Mouse (Mus musculus): Measurements from ENCODE around the gene Slc24a4. TPM values are rescaled to one million over a fixed set of nuclear protein-coding genes. Genes with fewer than 3 reads are reported as not detected.

Gene Slc24a4
- polyA plus RNA-seq, 1 experiment from 2014 or later = 0.88 TPM

DNA sequence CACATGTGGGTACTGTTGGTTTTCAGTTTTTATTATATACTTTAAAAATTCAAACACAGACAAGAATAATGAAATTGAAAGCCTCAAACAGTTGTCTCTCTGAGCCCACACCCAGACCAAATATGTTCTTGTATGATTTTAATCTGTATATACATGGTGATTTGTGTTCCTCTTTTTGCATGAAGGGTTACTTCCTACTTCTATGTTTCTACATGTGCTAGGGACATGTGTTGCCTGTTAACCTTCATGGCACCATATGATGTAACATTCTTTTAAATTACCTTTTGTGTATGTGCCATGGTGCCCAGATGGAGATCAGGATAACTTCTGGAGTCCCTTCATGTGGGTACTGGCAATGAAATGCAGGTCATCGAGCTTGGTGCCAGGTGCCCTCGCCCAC lies 162.1 kb downstream of the Slc24a4 start:
- H3K4me3 ChIP-seq = no peak overlapping the region
- no peaks in the 10 kb centered on the region for H3K9me3 ChIP-seq
- no peaks in the 10 kb centered on the region for H3K36me3 ChIP-seq
- H3K27ac ChIP-seq (replicated peaks) = no peak overlapping the region
- no peaks in the 10 kb centered on the region for H3K4me1 ChIP-seq
- 92% methylated on average over 2 of the region's 2 CpGs for WGBS
- no peak for ATAC-seq (ENCODE audit: low FRiP score, low read depth)
- 0 out of 2 replicates have a peak, but pooled peaks cover under 1% of the 10 kb centered on the region for H3K27me3 ChIP-seq
- H3K4me2 ChIP-seq (replicated peaks) = no peak overlapping the region
- no peak overlapping the region for H3K9ac ChIP-seq (replicated peaks)

DNA sequence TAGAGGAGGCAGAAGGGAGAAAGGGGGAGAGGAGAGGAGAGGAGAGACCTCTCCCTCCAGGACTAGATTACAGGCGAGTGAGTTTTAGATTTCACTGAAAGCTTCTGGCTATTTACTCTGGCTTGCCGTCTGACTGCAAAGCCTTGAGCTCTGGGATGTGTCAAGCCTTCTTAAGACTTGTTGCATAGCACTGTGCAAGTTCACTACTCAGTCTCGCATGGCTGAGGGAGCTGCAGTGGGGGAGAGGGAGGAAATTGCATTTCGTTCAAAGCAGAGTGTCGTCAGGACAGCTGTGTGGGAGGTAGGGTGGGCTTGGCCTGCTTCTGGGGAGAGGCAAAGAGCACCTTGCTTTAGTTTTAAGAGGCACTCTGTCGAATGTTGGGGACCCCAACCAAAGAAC lies 163.2 kb downstream of the Slc24a4 start:
- 54% methylated on average over 6 of the region's 6 CpGs for WGBS
- Histone ChIP-seq H3K9ac (replicated peaks) (no peak overlapping the region), H3K27ac (replicated peaks) (no peak overlapping the region), H3K36me3 (no peaks in the 10 kb centered on the region), H3K4me3 (no peak overlapping the region), H3K4me2 (replicated peaks) (no peak overlapping the region), H3K4me1 (no peaks in the 10 kb centered on the region), H3K27me3 (no peaks in the 10 kb centered on the region), H3K9me3 (no peaks in the 10 kb centered on the region)
- no peak for ATAC-seq (ENCODE audit: low FRiP score, low read depth)

GRCm38 (mm10) chr12:102292501-102293215 lies 164.1 kb downstream of the Slc24a4 start:
- H3K4me2 ChIP-seq (replicated peaks) = no peak overlapping the region
- no peaks in the 10 kb centered on the region for H3K36me3 ChIP-seq
- H3K27ac ChIP-seq (replicated peaks) = no peak overlapping the region
- no peak overlapping the region for H3K4me3 ChIP-seq
- no peak for ATAC-seq (ENCODE audit: low FRiP score, low read depth)
- H3K27me3 ChIP-seq = no peaks in the 10 kb centered on the region
- no peaks in the 10 kb centered on the region for H3K4me1 ChIP-seq
- WGBS = 88% methylated on average over 7 of the region's 7 CpGs
- no peak overlapping the region for H3K9ac ChIP-seq (replicated peaks)
- H3K9me3 ChIP-seq = no peaks in the 10 kb centered on the region

GRCm38 (mm10) chr12:102294634-102295033 lies 166.1 kb downstream of the Slc24a4 start:
- 76% methylated on average over 5 of the region's 5 CpGs for WGBS

DNA sequence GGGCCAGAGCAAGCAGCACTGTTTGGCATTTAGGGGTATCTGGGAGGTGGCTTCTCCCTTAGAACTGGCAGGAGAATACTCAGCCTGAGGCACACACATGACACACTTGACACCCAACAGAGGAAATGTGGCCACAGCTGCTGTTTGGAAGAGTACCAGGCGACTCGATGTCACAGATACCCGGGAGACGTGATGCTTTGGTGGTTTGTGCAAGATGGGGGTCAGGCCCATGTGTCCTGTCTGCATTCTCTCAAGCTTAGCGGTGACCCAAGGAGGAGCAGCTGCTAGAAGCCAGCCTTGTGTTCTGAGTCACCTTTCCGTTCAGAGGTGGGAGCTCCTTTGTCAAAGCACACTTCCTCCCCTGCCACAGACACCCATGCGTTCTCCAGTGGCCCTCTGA lies 166.7 kb downstream of the Slc24a4 start:
- Histone ChIP-seq H3K27ac (replicated peaks) (no peak overlapping the region), H3K4me2 (replicated peaks) (no peak overlapping the region), H3K27me3 (no peaks in the 10 kb centered on the region), H3K4me1 (no peaks in the 10 kb centered on the region), H3K4me3 (no peak overlapping the region), H3K9ac (replicated peaks) (no peak overlapping the region), H3K36me3 (no peaks in the 10 kb centered on the region), H3K9me3 (no peaks in the 10 kb centered on the region)
- ATAC-seq (ENCODE audit: low FRiP score, low read depth) = no peak
- WGBS = 85% methylated on average over 7 of the region's 7 CpGs

More at GRCm38 (mm10) chr12:102294634-102295033, 166.1 kb downstream of the Slc24a4 start:
- Histone ChIP-seq H3K4me1 (no peaks in the 10 kb centered on the region), H3K9me3 (no peaks in the 10 kb centered on the region), H3K27ac (replicated peaks) (no peak overlapping the region), H3K36me3 (no peaks in the 10 kb centered on the region), H3K27me3 (no peaks in the 10 kb centered on the region), H3K4me3 (no peak overlapping the region), H3K9ac (replicated peaks) (no peak overlapping the region), H3K4me2 (replicated peaks) (no peak overlapping the region)
- no peak for ATAC-seq (ENCODE audit: low FRiP score, low read depth)

DNA sequence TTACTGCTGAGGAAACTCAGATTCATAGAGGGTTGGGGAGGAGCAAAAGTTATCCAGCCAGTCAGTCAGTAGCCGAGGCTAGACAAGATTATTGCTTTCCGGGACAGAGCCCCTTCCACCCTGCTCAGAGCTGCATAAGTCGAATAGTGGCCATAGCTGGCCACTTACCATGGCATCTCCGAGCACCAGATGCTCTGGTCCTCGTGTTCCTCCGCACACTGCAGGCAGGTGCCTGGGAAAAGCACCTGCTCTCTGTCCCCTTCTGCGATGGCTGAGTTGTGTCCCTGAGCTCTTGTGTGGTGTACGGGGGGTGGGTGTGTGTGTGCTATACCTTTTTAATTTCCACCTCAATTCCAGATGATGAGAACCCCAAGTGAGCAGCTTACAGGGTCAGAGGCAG lies 167.1 kb downstream of the Slc24a4 start:
- Histone ChIP-seq H3K4me2 (replicated peaks) (no peak overlapping the region), H3K9me3 (no peaks in the 10 kb centered on the region), H3K36me3 (no peaks in the 10 kb centered on the region), H3K9ac (replicated peaks) (no peak overlapping the region), H3K27ac (replicated peaks) (no peak overlapping the region), H3K4me3 (no peak overlapping the region), H3K4me1 (no peaks in the 10 kb centered on the region), H3K27me3 (no peaks in the 10 kb centered on the region)
- no peak for ATAC-seq (ENCODE audit: low FRiP score, low read depth)
- 91% methylated on average over 8 of the region's 8 CpGs for WGBS

DNA sequence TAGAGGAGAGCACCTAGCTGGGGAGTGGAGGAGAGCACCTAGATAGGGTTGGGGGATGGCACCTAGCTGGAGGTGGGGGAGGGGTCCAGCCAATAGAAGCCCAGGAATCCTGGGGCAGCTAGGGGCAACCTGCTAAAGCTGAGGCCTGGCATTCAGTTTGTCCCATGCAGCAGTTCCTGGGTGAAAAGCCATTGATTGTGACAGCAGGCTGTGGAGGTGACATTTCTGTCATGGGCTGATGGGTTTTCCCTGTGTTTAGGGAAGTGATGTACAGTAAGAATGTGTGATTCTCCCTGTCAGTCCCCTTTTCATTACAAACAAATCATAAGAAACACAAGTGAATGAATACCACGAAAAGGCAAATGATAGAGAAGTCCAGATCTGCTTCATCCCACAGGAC lies 167.8 kb downstream of the Slc24a4 start:
- no peaks in the 10 kb centered on the region for H3K27me3 ChIP-seq
- no peak overlapping the region for H3K9ac ChIP-seq (replicated peaks)
- H3K27ac ChIP-seq (replicated peaks) = no peak overlapping the region
- ATAC-seq (ENCODE audit: low FRiP score, low read depth) = no peak
- no peak overlapping the region for H3K4me2 ChIP-seq (replicated peaks)
- H3K9me3 ChIP-seq = no peaks in the 10 kb centered on the region
- no peaks in the 10 kb centered on the region for H3K4me1 ChIP-seq
- H3K36me3 ChIP-seq = no peaks in the 10 kb centered on the region
- no peak overlapping the region for H3K4me3 ChIP-seq
- 85% methylated on average over 1 of the region's 1 CpGs for WGBS

DNA sequence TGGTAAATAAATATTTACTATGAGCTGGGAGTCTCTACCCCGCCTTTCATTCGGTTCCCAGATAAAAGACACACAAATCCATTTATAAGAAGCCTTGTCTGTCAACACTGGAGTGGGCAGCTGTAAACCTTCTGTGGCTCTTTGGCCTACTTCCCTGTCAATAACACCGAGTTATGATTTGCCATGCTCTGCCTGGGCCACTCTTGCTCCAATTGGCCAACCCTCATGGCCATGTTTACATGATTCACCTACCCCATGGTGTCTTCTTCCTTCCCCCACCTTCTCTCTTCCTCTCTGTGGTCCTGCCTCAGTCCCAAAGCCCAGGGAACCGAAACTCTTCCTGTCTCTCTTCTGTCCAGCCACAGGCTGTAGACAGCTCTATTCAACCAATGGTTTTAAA lies 168.4 kb downstream of the Slc24a4 start:
- H3K4me2 ChIP-seq (replicated peaks) = no peak overlapping the region
- WGBS = 83% methylated on average over 4 of the region's 4 CpGs
- H3K4me3 ChIP-seq = no peak overlapping the region
- ATAC-seq (ENCODE audit: low FRiP score, low read depth) = no peak
- no peak overlapping the region for H3K27ac ChIP-seq (replicated peaks)
- H3K9me3 ChIP-seq = no peaks in the 10 kb centered on the region
- H3K9ac ChIP-seq (replicated peaks) = no peak overlapping the region
- no peaks in the 10 kb centered on the region for H3K36me3 ChIP-seq
- no peaks in the 10 kb centered on the region for H3K27me3 ChIP-seq
- H3K4me1 ChIP-seq = no peaks in the 10 kb centered on the region

GRCm38 (mm10) chr12:102299209-102299608 lies 170.7 kb downstream of the Slc24a4 start:
- H3K4me2 ChIP-seq (replicated peaks) = no peak overlapping the region
- no peaks in the 10 kb centered on the region for H3K27me3 ChIP-seq
- no peak overlapping the region for H3K27ac ChIP-seq (replicated peaks)
- WGBS = 71% methylated on average over 5 of the region's 5 CpGs
- H3K36me3 ChIP-seq = no peaks in the 10 kb centered on the region
- H3K4me1 ChIP-seq = no peaks in the 10 kb centered on the region
- no peaks in the 10 kb centered on the region for H3K9me3 ChIP-seq
- ATAC-seq (ENCODE audit: low FRiP score, low read depth) = no peak
- H3K9ac ChIP-seq (replicated peaks) = no peak overlapping the region
- H3K4me3 ChIP-seq = no peak overlapping the region

DNA sequence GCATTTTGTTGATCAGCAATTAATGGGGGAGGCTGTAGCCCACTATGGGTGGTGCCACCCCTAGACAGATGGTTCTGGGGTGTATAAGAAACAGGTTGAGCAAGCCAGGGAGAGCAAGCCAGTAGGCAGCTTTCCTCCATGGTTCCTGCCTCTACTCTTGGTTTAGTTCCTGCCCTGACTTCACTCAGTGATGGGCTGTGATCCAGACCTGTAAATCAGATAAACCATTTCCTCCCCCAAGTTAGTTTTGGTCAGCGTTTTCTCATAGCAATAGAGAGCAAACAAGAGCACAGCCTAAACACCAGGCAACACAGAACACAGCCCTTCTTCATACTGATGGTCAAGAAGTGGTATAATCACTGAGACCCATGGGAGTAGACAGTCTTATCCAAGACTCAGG lies 173.1 kb downstream of the Slc24a4 start:
- H3K9me3 ChIP-seq = no peaks in the 10 kb centered on the region
- no peak overlapping the region for H3K4me2 ChIP-seq (replicated peaks)
- H3K4me1 ChIP-seq = no peaks in the 10 kb centered on the region
- no peaks in the 10 kb centered on the region for H3K27me3 ChIP-seq
- no peak overlapping the region for H3K4me3 ChIP-seq
- WGBS = 86% methylated on average over 1 of the region's 1 CpGs
- no peak for ATAC-seq (ENCODE audit: low FRiP score, low read depth)
- no peak overlapping the region for H3K9ac ChIP-seq (replicated peaks)
- no peaks in the 10 kb centered on the region for H3K36me3 ChIP-seq
- H3K27ac ChIP-seq (replicated peaks) = no peak overlapping the region

DNA sequence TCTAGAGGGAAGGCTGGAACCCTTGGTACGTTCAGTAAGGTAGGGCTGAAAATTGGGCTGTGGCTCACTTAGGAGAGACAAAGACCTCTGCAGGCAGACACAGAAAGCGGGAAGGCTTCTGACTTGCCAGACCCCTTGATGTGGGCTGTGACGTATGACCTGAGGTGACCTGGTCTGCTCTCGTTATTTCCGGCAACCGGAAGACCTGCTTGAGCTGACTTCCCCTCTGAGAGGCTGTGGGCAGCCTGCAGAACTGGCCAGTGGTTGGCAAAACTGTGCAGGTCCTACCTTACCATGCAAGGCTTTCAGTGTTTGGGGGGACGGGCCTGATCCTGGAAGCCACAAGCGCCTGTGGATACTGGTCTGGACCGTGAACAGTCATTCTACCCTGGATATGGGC lies 173.8 kb downstream of the Slc24a4 start:
- Histone ChIP-seq H3K36me3 (no peaks in the 10 kb centered on the region), H3K27me3 (no peaks in the 10 kb centered on the region), H3K4me2 (replicated peaks) (no peak overlapping the region), H3K4me3 (no peak overlapping the region), H3K9me3 (no peaks in the 10 kb centered on the region), H3K27ac (replicated peaks) (no peak overlapping the region), H3K9ac (replicated peaks) (no peak overlapping the region), H3K4me1 (no peaks in the 10 kb centered on the region)
- ATAC-seq (ENCODE audit: low FRiP score, low read depth) = no peak
- WGBS = 83% methylated on average over 9 of the region's 9 CpGs

DNA sequence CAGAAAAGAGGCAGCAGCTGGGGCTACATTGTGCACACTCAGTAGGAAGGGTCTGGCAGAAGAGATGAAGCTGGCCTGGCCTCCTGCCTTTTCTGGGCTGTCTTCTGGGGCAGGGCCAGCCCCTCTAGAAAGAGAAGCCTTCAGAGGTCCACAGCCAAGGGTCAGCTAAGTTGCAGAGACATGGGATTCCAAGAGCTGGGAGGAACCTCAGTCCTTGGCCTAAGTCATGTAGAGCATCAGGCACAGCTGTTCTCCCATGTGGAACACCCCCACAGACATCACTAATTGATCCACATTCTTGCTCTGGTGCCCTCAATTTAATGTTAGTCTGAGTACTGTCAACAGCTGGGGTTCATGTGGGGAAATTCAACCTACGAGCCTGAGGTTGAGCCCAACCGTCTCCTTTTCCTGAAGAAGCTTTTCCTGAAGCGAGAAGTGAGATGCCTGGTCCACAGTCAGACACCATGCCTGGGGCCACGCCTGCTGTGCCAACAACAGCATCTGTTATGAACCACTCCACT lies 174.4 kb downstream of the Slc24a4 start:
- ATAC-seq (ENCODE audit: low FRiP score, low read depth) = no peak

GRCm38 (mm10) chr12:102303867-102304266 lies 175.3 kb downstream of the Slc24a4 start:
- no peak overlapping the region for H3K27ac ChIP-seq (replicated peaks)
- no peaks in the 10 kb centered on the region for H3K9me3 ChIP-seq
- 59% methylated on average over 7 of the region's 7 CpGs for WGBS
- no peak overlapping the region for H3K4me2 ChIP-seq (replicated peaks)
- H3K36me3 ChIP-seq = no peaks in the 10 kb centered on the region
- H3K4me3 ChIP-seq = no peak overlapping the region
- no peaks in the 10 kb centered on the region for H3K27me3 ChIP-seq
- H3K9ac ChIP-seq (replicated peaks) = no peak overlapping the region
- ATAC-seq (ENCODE audit: low FRiP score, low read depth) = no peak
- no peaks in the 10 kb centered on the region for H3K4me1 ChIP-seq

More for the DNA sequence above, 174.4 kb downstream of the Slc24a4 start:
- H3K9me3 ChIP-seq = no peaks in the 10 kb centered on the region
- no peak overlapping the region for H3K27ac ChIP-seq (replicated peaks)
- H3K4me3 ChIP-seq = no peak overlapping the region
- H3K36me3 ChIP-seq = no peaks in the 10 kb centered on the region
- H3K4me2 ChIP-seq (replicated peaks) = no peak overlapping the region
- no peak overlapping the region for H3K9ac ChIP-seq (replicated peaks)
- no peaks in the 10 kb centered on the region for H3K4me1 ChIP-seq
- no peaks in the 10 kb centered on the region for H3K27me3 ChIP-seq
- 84% methylated on average over 4 of the region's 4 CpGs for WGBS

All from midbrain, embryonic 12.5 days (tissue).